Mouse (Mus musculus): Measurements from ENCODE around the gene Lyrm9. TPM values are rescaled to one million over a fixed set of nuclear protein-coding genes. Genes with fewer than 3 reads are reported as not detected.

Gene Lyrm9
- total and polyA plus RNA-seq, 3 experiments, result 22.0 to 49.4 (median 35.3) TPM

DNA sequence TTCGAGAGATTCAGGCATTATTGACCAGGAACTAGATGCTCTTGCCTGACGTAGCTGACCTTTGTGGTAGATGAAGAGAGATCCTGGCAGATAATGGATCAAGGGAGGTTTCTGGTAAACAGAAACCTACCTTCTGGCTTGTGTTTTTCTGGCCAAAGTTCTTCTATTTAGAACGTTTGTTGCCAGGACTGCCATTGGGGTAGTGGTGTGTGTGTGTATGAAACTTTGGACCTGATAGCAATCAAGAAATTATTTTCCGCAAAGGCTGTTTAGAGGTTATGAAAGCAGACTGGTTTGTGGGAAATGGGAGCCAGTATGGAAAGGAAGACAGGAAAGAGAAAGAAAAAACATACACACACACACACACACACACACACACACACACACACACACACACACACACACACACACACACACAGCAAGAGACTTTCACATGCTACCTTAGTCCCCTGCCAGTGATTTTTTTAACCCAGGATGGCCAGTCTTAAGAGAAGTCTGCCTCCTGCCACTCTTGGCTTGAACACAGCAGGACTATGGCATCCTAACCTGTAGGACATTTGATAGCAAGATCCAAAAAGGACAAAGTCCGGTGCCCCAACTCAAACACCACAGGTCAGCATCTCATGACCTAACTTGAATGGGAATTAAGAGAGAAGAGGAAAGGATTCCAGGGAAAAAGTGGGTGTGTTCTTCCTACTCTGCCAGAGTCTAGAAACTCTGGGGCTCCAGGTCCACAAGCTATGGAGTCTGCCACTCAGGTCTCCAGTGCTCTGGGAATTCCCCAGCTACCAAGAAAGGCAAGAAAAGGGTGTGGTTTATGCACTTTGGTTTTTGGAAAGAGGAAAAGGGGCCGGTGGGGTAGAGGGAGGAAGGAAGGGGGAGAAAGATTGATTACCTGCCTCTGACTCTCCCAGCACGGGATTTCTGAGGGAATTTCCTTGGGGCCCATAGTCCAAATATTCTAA lies 21.8 kb downstream of the Lyrm9 start:
- Histone ChIP-seq H3K9ac (ENCODE audit: insufficient read depth, low read depth) (no peak overlapping the region), H3K79me2 (replicated peaks; ENCODE audit: control insufficient read depth, extremely low read depth, insufficient read depth, poor library complexity, severe bottlenecking) (no peaks in the 10 kb centered on the region), H3K4me2 (ENCODE audit: insufficient read depth, low read depth, poor library complexity, severe bottlenecking) (peak overlapping the region; percentile 31), H3K27me3 (replicated peaks) (no peaks in the 10 kb centered on the region), H3K4me1 (ENCODE audit: control insufficient read depth in 1 of 2, insufficient read depth in 2 of 2) (peaks cover 7 to 26% of the 10 kb centered on the region in 2 experiments), H3K27ac (ENCODE audit: insufficient read depth, low read depth) (no peak overlapping the region), H3K36me3 (replicated peaks in 1 of 2; ENCODE audit: control insufficient read depth in 1 of 2, insufficient read depth in 1 of 2, low read length in 1 of 2) (no peaks in the 10 kb centered on the region), H3K4me3 (replicated peaks in 1 of 3; ENCODE audit: low read depth in 2 of 3, low read length in 2 of 3, poor library complexity in 1 of 3) (no peak overlapping the region), H3K9me3 (replicated peaks; ENCODE audit: low read length) (no peaks in the 10 kb centered on the region)
- in situ Hi-C loops (cut with MboI; ENCODE audit: low pct_ligation_motif_present, low pct_unique_long_range_greater_than_20kb, low sequenced_read_pairs) (no loop called here), dilution Hi-C loops (cut with MboI; ENCODE audit: extremely low pct_ligation_motif_present, extremely low pct_unique_long_range_greater_than_20kb, low sequenced_read_pairs) (no loop called here)
- TF ChIP-seq IRF4 (IDR thresholded peaks at IDR 0.05; ENCODE audit: low read depth, low read length), result peak; percentile 66
- TF ChIP-seq HCFC1 (IDR thresholded peaks at IDR 0.05; ENCODE audit: low read depth, low read length), result no peak
- TF ChIP-seq MEF2A (IDR thresholded peaks at IDR 0.05; ENCODE audit: borderline replicate concordance, low read depth, low read length), result no peak; the same call in 1 of the 2 replicates
- peak; percentile 41; the same call in 1 of the 2 replicates for TF ChIP-seq EP300 (IDR thresholded peaks at IDR 0.05; ENCODE audit: low read length)
- TF ChIP-seq BHLHE40 (IDR thresholded peaks at IDR 0.05; ENCODE audit: low read depth, low read length), result peak; percentile 52
- DNase-seq (ENCODE audit: extremely low read depth), result no peak

DNA sequence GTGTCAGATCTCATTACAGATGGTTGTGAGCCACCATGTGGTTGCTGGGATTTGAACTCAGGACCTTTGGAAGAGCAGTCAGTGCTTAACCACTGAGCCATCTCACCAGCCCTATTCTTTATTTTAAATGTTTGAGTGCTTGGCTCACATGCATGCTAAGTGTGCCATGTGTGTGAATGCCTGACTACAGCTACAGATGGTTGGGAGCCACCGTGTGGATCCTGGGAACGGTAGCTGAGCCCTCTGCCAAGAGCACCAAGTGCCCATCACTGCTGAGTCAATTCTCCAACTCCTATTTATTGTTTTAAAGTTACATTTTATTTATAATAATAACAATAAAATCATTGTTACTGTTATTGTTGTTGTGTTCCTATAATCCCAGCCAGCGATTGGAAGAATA lies 23.5 kb downstream of the Lyrm9 start:
- TF ChIP-seq CTCF (conservative IDR thresholded peaks at IDR 0.05 in 1 of 2, IDR thresholded peaks at IDR 0.05 in 1 of 2; ENCODE audit: low read depth in 2 of 2, low read length in 2 of 2), result no peak
- TF ChIP-seq SMC3 (IDR thresholded peaks at IDR 0.05; ENCODE audit: low read depth, low read length), result no peak
- no peak for TF ChIP-seq NELFE (IDR thresholded peaks at IDR 0.05; ENCODE audit: low read depth, low read length)
- TF ChIP-seq ZC3H11A (IDR thresholded peaks at IDR 0.05; ENCODE audit: low read depth, low read length), result no peak
- TF ChIP-seq GABPA (IDR thresholded peaks at IDR 0.05; ENCODE audit: insufficient replicate concordance, low read depth, low read length), result no peak
- TF ChIP-seq CHD1 (IDR thresholded peaks at IDR 0.05; ENCODE audit: low read depth, low read length), result no peak
- no peak for TF ChIP-seq TCF12 (IDR thresholded peaks at IDR 0.05; ENCODE audit: low read depth, low read length)
- no peak for TF ChIP-seq RAD21 (IDR thresholded peaks at IDR 0.05; ENCODE audit: low read depth, low read length)
- no peak for TF ChIP-seq ZMIZ1 (IDR thresholded peaks at IDR 0.05; ENCODE audit: low read depth, low read length)
- no peak for TF ChIP-seq MEF2A (IDR thresholded peaks at IDR 0.05; ENCODE audit: borderline replicate concordance, low read depth, low read length)
- no peak for TF ChIP-seq MAFK (IDR thresholded peaks at IDR 0.05; ENCODE audit: insufficient replicate concordance, low read length)
- in situ Hi-C loops (cut with MboI; ENCODE audit: low pct_ligation_motif_present, low pct_unique_long_range_greater_than_20kb, low sequenced_read_pairs), result no loop called here

More for the DNA sequence above, 23.5 kb downstream of the Lyrm9 start:
- no peaks in the 10 kb centered on the region for H3K9me3 ChIP-seq (replicated peaks; ENCODE audit: low read length)
- dilution Hi-C loops (cut with MboI; ENCODE audit: extremely low pct_ligation_motif_present, extremely low pct_unique_long_range_greater_than_20kb, low sequenced_read_pairs), result no loop called here
- DNase-seq (ENCODE audit: extremely low read depth), result no peak
- no peaks in the 10 kb centered on the region for H3K79me2 ChIP-seq (replicated peaks; ENCODE audit: control insufficient read depth, extremely low read depth, insufficient read depth, poor library complexity, severe bottlenecking)
- no peak overlapping the region for H3K4me2 ChIP-seq (ENCODE audit: insufficient read depth, low read depth, poor library complexity, severe bottlenecking)
- H3K36me3 ChIP-seq (replicated peaks in 1 of 2; ENCODE audit: control insufficient read depth in 1 of 2, insufficient read depth in 1 of 2, low read length in 1 of 2), result no peaks in the 10 kb centered on the region
- peaks cover 7 to 26% of the 10 kb centered on the region in 2 experiments for H3K4me1 ChIP-seq (ENCODE audit: control insufficient read depth in 1 of 2, insufficient read depth in 2 of 2)
- H3K4me3 ChIP-seq (replicated peaks in 1 of 3; ENCODE audit: low read depth in 2 of 3, low read length in 2 of 3, poor library complexity in 1 of 3), result no peak overlapping the region
- H3K9ac ChIP-seq (ENCODE audit: insufficient read depth, low read depth), result no peak overlapping the region
- no peak overlapping the region for H3K27ac ChIP-seq (ENCODE audit: insufficient read depth, low read depth)
- no peaks in the 10 kb centered on the region for H3K27me3 ChIP-seq (replicated peaks)

All from CH12.LX (cell line).